Mouse (Mus musculus): Measurements from ENCODE around the gene Slc12a4. TPM values are rescaled to one million over a fixed set of nuclear protein-coding genes. Genes with fewer than 3 reads are reported as not detected.

The Slc12a4 gene
- total and polyA plus RNA-seq, 2 experiments from 2014 or later, result 9.6 to 12.1 TPM

DNA sequence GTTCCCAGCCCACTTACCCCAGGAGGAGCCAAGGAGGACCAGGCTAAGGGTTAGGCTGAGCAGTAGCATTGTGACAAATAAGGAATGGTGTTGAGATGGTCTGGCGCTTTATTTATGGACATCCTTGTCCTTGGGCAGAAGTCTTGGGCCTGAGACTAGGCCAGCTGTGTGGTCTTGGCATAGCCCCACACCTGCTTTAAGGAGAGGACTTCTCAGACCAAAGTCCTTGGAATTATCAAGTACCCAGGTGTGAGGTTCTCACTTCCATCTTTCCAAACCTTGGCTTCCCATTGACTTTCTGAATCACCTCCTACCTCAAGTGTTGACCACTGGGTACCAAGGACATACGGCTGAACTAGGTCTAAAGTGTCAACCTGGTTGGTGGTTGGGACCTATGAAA lies 32.1 kb downstream of the Slc12a4 start, which contains the start of gene Ctrl:
TSS of gene Ctrl (minus strand) at position 101 of the 400 bp plus-strand sequence.
- Histone ChIP-seq H3K27ac (ENCODE audit: low read depth, low read length) (no peak within 1 kb of the TSS), H3K9me3 (ENCODE audit: low read length) (no peaks in the 10 kb centered on the region), H3K27me3 (ENCODE audit: insufficient read depth, low read length) (no peaks in the 10 kb centered on the region), H3K4me2 (ENCODE audit: low read depth, low read length, poor library complexity, severe bottlenecking) (no peak within 1 kb of the TSS), H3K9ac (replicated peaks; ENCODE audit: low read length, poor library complexity, severe bottlenecking) (no peak within 1 kb of the TSS), H3K4me1 (ENCODE audit: insufficient read depth, low read length) (peaks cover 7% of the 10 kb centered on the region), H3K36me3 (ENCODE audit: insufficient read depth, low read length) (peaks cover 5% of the 10 kb centered on the region), H3K4me3 (ENCODE audit: low read depth, low read length) (no peak within 1 kb of the TSS)
- 94% methylated on average over 2 of the region's 2 CpGs for WGBS
- DNase-seq (ENCODE audit: low spot score), result no peak
- ATAC-seq (ENCODE audit: low FRiP score), result no peak
- no peak for TF ChIP-seq CTCF (IDR thresholded peaks at IDR 0.05)

DNA sequence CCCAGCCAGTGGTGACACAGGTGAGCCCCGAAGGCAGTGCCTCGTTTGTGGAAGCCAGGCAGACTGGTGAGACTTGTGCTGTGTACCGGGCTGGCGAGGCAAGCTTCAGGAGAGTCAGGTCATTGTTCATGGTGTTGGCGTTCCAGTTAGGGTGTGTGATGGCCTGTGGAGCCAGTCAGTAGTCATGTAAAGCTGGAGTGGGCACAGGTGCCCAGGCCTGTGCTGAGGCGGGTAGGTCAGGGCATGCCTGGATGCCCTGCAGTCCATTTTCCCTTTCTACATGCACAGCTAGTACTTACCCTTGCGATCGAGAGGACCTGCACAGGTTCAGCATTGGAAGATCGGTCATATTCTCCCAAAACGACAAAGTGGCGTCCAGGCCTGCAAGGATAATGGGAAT lies 33.4 kb downstream of the Slc12a4 start:
- H3K27ac ChIP-seq (ENCODE audit: low read depth, low read length), result no peak overlapping the region
- H3K4me3 ChIP-seq (ENCODE audit: low read depth, low read length), result no peak overlapping the region
- no peaks in the 10 kb centered on the region for H3K27me3 ChIP-seq (ENCODE audit: insufficient read depth, low read length)
- no peak for TF ChIP-seq CTCF (IDR thresholded peaks at IDR 0.05)
- 97% methylated on average over 11 of the region's 11 CpGs for WGBS
- H3K4me1 ChIP-seq (ENCODE audit: insufficient read depth, low read length), result peaks cover 4% of the 10 kb centered on the region
- no peak for DNase-seq (ENCODE audit: low spot score)
- H3K9ac ChIP-seq (replicated peaks; ENCODE audit: low read length, poor library complexity, severe bottlenecking), result no peak overlapping the region
- H3K9me3 ChIP-seq (ENCODE audit: low read length), result no peaks in the 10 kb centered on the region
- ATAC-seq (ENCODE audit: low FRiP score), result no peak
- peaks cover 5% of the 10 kb centered on the region for H3K36me3 ChIP-seq (ENCODE audit: insufficient read depth, low read length)
- H3K4me2 ChIP-seq (ENCODE audit: low read depth, low read length, poor library complexity, severe bottlenecking), result no peak overlapping the region

DNA sequence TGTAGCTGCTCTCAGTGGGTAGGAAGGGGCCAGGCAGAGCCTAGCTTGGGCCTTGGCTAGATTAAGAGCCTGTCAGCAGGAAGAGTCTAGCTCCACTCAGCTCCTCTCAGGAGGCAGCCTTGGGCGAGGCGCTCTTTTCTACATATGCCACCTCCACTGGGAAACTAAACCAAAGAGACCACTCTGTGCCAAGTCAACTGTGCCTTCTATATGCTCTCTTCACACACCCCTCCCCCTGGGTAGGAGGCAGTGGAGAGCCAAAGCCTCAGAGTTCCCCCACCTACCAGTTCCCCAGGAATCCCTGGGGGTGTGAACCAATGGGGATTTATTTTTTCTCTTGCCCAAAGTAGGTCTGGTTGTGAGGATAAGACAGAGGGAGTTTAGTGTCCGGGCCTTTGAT lies 34.6 kb downstream of the Slc12a4 start:
- Histone ChIP-seq H3K9ac (replicated peaks; ENCODE audit: low read length, poor library complexity, severe bottlenecking) (no peak overlapping the region), H3K9me3 (ENCODE audit: low read length) (no peaks in the 10 kb centered on the region), H3K4me3 (ENCODE audit: low read depth, low read length) (no peak overlapping the region), H3K27ac (ENCODE audit: low read depth, low read length) (no peak overlapping the region), H3K27me3 (ENCODE audit: insufficient read depth, low read length) (no peaks in the 10 kb centered on the region), H3K4me1 (ENCODE audit: insufficient read depth, low read length) (peaks cover 4% of the 10 kb centered on the region), H3K36me3 (ENCODE audit: insufficient read depth, low read length) (peaks cover 9% of the 10 kb centered on the region), H3K4me2 (ENCODE audit: low read depth, low read length, poor library complexity, severe bottlenecking) (no peak overlapping the region)
- WGBS, result 97% methylated on average over 3 of the region's 3 CpGs
- DNase-seq (ENCODE audit: low spot score) (no peak), ATAC-seq (ENCODE audit: low FRiP score) (no peak)
- TF ChIP-seq CTCF (IDR thresholded peaks at IDR 0.05), result no peak

DNA sequence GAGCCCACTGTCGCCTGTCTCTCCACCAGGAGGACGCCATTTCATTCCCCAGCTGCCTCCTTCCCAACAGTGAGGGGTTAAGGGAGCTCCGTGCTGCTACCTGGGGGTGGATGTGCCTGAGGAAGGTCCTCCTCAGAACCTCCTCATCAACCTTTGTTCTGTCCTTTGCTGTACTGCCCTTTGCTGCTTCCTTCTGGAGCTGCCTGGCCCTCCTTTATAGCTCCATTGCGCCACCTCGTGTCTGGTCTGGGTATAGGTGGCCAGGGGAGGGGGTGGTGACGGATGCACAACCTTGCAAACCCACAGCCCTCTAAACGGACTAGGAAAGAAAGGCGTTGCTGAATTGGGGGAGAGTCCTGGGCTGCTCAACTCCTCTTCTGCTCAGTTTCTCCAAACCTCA lies 35.3 kb downstream of the Slc12a4 start:
- Histone ChIP-seq H3K4me1 (ENCODE audit: insufficient read depth, low read length) (peaks cover under 1% of the 10 kb centered on the region; the same call in 1 of the 2 replicates), H3K9ac (replicated peaks; ENCODE audit: low read length, poor library complexity, severe bottlenecking) (no peak overlapping the region), H3K36me3 (ENCODE audit: insufficient read depth, low read length) (peaks cover 10% of the 10 kb centered on the region), H3K9me3 (ENCODE audit: low read length) (no peaks in the 10 kb centered on the region), H3K4me3 (ENCODE audit: low read depth, low read length) (no peak overlapping the region), H3K27me3 (ENCODE audit: insufficient read depth, low read length) (no peaks in the 10 kb centered on the region), H3K27ac (ENCODE audit: low read depth, low read length) (peak overlapping the region; percentile 48), H3K4me2 (ENCODE audit: low read depth, low read length, poor library complexity, severe bottlenecking) (no peak overlapping the region)
- peak; percentile 69 for ATAC-seq (ENCODE audit: low FRiP score)
- 17% methylated on average over 8 of the region's 8 CpGs for WGBS
- TF ChIP-seq CTCF (IDR thresholded peaks at IDR 0.05), result peak; percentile 97
- DNase-seq (ENCODE audit: low spot score), result peak; percentile 70

- no peaks in the 10 kb centered on the region for H3K9me3 ChIP-seq (ENCODE audit: low read length)
- WGBS, result 75% methylated on average over 3 of the region's 3 CpGs
- H3K9ac ChIP-seq (replicated peaks; ENCODE audit: low read length, poor library complexity, severe bottlenecking), result no peak overlapping the region
- 0 out of 2 replicates have a peak, but pooled peaks cover 5% of the 10 kb centered on the region for H3K36me3 ChIP-seq (ENCODE audit: insufficient read depth, low read length)
- H3K4me1 ChIP-seq (ENCODE audit: insufficient read depth, low read length), result no peaks in the 10 kb centered on the region
- H3K4me2 ChIP-seq (ENCODE audit: low read depth, low read length, poor library complexity, severe bottlenecking), result no peak overlapping the region
- no peak overlapping the region for H3K4me3 ChIP-seq (ENCODE audit: low read depth, low read length)
- H3K27ac ChIP-seq (ENCODE audit: low read depth, low read length), result no peak overlapping the region
- no peak for DNase-seq (ENCODE audit: low spot score)
- no peak for ATAC-seq (ENCODE audit: low FRiP score)
- no peaks in the 10 kb centered on the region for H3K27me3 ChIP-seq (ENCODE audit: insufficient read depth, low read length)
- TF ChIP-seq CTCF (IDR thresholded peaks at IDR 0.05), result no peak
Measured at GRCm38 (mm10) chr8:105925123-105925522, 40.8 kb downstream of the Slc12a4 start.

DNA sequence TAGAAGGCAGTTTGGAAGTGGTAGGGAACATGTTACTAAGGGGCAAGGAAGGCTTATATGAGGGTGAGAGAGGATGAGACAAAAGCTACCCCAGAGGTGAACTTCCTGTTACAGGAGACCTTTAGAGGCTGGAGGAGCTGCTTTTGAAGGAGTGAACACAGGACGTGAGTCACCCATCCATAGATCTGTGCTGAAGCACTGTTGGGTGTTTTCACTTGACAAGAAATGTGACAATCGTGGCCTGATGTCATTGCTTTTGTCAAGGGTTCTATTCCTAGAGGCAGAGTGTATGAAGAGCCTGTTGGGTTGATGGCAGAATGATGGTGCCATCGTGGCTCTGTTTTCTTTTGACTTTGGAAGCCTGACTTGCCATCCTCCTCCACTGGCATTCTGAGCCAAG lies 46.5 kb downstream of the Slc12a4 start:
- no peaks in the 10 kb centered on the region for H3K9me3 ChIP-seq (ENCODE audit: low read length)
- DNase-seq (ENCODE audit: low spot score) (no peak), ATAC-seq (ENCODE audit: low FRiP score) (no peak)
- no peaks in the 10 kb centered on the region for H3K27me3 ChIP-seq (ENCODE audit: insufficient read depth, low read length)
- no peaks in the 10 kb centered on the region for H3K4me1 ChIP-seq (ENCODE audit: insufficient read depth, low read length)
- H3K4me3 ChIP-seq (ENCODE audit: low read depth, low read length), result no peak overlapping the region
- H3K9ac ChIP-seq (replicated peaks; ENCODE audit: low read length, poor library complexity, severe bottlenecking), result no peak overlapping the region
- no peak for TF ChIP-seq CTCF (IDR thresholded peaks at IDR 0.05)
- H3K36me3 ChIP-seq (ENCODE audit: insufficient read depth, low read length), result no peaks in the 10 kb centered on the region
- WGBS, result 92% methylated on average over 3 of the region's 3 CpGs
- H3K27ac ChIP-seq (ENCODE audit: low read depth, low read length), result no peak overlapping the region
- no peak overlapping the region for H3K4me2 ChIP-seq (ENCODE audit: low read depth, low read length, poor library complexity, severe bottlenecking)
